Mouse (Mus musculus) cerebellum, postnatal 25 days (tissue): ENCODE results near the gene Gdf15.
"Not testable (repeated sequence)": the region's sequence is repeated elsewhere in the genome, so short reads cannot be mapped to it uniquely, and the experiment has no call there.

Experiments used
- DNase-seq, 2 experiments: peaks; one replicate each; pipeline ENCODE4 v3.0.0; 2021; ENCODE audit warnings: mixed read lengths in 2 of 2

Gene Gdf15

GRCm38 (mm10) chr8:70602139-70602811 is 30.0 kb downstream of the Gdf15 start:
- DNase-seq = no peak

- peak; percentile 77 to 92 for DNase-seq
Observed at GRCm38 (mm10) chr8:70601271-70601649, 31.0 kb downstream of the Gdf15 start.

DNA sequence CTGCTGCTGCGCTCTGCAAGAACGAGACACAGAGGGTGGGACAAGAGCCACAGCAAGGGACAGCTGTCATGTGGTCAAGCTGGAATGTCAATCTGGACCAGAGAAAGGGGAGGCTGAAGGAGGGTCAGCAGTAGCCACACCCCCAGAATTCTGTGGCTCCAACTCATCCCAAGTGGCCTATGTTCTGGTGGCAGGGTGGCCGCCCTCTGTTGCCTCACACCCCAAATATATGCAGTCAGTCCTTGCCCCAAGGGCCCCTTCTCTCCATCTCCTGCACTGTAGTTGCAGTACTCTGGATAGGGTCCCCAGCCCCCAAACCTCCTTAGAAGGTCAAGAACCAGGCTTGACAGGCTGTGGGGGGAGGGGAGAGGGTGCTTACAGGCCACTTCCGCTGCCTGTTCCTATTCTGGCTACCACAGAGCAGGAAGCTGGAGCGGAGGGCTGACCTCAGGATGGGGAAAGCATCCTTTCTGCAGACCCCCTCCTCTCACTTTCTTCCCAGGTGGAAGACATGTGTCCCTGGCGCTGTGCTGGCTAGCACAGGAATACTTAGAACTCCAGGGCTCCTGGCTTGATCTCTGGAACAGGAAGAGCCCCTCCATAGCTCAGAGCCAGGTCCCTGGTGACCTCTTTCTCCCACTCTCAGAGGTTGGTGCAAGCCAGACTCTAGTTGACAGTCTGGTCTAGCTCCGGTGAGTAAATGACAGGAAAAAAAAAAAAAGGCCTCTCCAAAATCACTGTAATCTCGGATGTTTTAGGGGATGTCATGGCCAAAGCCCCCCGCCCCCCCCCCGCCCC is 31.6 kb downstream of the Gdf15 start:
- peak; percentile 29 to 53 for DNase-seq

- peak in 1 of 2 experiments; percentile 20 for DNase-seq
Observed at GRCm38 (mm10) chr8:70599507-70600290, 32.6 kb downstream of the Gdf15 start.

GRCm38 (mm10) chr8:70598722-70599121 is 33.5 kb downstream of the Gdf15 start:
- DNase-seq = no peak

- DNase-seq = peak; percentile 93 to 94
Observed at GRCm38 (mm10) chr8:70598283-70598682, 34.0 kb downstream of the Gdf15 start.

- DNase-seq = peak; percentile 56 to 58
Observed at GRCm38 (mm10) chr8:70597417-70598272, 34.6 kb downstream of the Gdf15 start.

GRCm38 (mm10) chr8:70596775-70597416 is 35.4 kb downstream of the Gdf15 start:
- peak; percentile 75 to 83 for DNase-seq

DNA sequence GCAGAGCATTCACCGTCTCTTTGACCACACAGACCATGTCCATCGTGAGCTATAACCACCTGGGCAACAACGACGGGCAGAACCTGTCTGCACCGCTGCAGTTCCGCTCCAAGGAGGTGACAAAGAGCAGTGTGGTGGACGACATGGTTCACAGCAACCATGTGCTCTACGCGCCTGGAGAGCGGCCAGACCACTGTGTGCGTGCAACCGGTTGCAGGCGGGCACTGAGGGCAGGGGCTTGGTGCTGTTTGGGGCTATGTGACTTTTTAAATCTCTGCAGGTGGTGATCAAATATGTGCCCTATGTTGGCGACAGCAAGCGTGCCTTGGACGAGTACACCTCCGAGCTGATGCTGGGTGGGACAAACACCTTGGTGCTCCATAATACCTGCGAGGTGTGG is 36.0 kb downstream of the Gdf15 start:
- peak in 1 of 2 experiments; percentile 55 for DNase-seq

- no peak for DNase-seq
Observed at GRCm38 (mm10) chr8:70595811-70596210, 36.4 kb downstream of the Gdf15 start.

GRCm38 (mm10) chr8:70594621-70595564 is 37.4 kb downstream of the Gdf15 start:
- peak; percentile 71 for DNase-seq

GRCm38 (mm10) chr8:70593961-70594609 is 38.2 kb downstream of the Gdf15 start, which contains the start of gene Isyna1:
Gene Isyna1, plus strand, starts transcription at chr8:70594373.
- DNase-seq = peak; percentile 47 to 83

DNA sequence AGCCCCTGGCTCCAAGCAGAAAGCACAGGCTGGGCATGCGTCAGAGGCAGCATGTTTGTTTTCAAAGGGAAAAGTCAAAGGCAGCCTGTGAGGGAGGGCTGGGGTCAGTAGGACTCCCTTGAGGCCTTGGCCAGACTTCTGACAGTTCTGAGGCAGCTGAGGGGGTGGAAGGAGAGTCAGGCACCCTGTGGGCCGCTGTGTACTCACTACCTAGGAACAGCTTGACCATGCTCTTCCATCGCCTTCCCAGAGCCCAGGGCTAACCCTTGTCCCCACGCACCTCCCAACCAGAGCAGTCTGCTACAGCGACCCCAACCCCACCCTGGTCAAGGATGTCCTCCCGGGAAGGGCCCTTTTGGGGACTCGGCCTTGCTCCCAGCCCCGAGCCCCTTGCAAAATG is 39.1 kb downstream of the Gdf15 start:
- no peak for DNase-seq

GRCm38 (mm10) chr8:70591569-70591968 is 40.7 kb downstream of the Gdf15 start:
- no peak for DNase-seq

DNA sequence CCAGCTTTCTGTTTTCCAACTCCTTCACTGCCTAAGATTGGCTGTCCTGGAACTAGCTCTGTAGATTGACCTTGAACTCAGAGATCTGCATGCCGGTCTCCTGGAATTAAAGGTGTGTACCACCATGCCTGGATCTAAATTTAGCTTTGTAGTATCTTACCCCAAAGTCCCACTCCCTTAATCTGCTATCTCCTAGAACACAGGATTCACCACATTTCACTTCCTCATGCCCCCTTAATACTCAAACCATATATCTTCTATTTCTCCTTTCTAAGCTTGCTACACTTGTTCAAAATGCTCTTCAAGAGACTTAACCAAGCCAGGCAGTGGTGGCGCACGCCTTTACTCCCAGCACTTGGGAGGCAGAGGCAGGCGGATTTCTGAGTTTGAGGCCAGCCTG is 44.3 kb downstream of the Gdf15 start:
- not testable (repeated sequence) for DNase-seq

- peak; percentile 68 to 78 for DNase-seq
Observed at GRCm38 (mm10) chr8:70585258-70585652, 47.0 kb downstream of the Gdf15 start.

DNA sequence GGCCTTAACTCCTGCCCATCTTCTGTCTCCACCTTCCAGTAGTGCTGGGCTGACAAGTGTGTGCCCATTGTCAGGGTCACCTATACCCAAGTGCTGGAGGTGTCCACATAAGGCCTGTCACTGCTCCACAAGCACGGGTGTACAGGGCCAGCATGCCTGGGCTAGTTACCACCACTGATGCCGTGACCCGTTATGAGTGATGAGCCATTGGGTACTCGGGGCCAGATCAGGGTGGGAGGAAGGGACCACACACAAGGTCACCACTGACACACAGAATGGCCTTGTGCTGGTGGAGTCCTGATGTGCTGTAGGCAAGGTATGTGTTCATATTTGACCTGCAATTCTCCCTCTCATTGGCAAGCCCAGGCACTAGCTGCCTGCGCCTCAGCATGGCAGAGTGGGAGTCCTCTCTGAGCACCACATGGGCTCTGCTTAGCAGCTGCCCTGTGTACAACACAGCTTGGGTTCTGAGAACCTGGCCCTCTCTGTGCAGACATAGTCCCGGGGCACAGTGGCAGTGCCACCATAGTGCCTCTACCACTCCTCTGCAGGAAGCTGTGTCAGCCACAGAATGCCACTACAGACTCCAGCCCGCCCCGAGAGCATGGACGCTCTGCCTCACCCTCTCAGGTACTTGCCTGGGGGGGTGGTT is 47.5 kb downstream of the Gdf15 start:
- DNase-seq = peak in 1 of 2 experiments; percentile 34

DNA sequence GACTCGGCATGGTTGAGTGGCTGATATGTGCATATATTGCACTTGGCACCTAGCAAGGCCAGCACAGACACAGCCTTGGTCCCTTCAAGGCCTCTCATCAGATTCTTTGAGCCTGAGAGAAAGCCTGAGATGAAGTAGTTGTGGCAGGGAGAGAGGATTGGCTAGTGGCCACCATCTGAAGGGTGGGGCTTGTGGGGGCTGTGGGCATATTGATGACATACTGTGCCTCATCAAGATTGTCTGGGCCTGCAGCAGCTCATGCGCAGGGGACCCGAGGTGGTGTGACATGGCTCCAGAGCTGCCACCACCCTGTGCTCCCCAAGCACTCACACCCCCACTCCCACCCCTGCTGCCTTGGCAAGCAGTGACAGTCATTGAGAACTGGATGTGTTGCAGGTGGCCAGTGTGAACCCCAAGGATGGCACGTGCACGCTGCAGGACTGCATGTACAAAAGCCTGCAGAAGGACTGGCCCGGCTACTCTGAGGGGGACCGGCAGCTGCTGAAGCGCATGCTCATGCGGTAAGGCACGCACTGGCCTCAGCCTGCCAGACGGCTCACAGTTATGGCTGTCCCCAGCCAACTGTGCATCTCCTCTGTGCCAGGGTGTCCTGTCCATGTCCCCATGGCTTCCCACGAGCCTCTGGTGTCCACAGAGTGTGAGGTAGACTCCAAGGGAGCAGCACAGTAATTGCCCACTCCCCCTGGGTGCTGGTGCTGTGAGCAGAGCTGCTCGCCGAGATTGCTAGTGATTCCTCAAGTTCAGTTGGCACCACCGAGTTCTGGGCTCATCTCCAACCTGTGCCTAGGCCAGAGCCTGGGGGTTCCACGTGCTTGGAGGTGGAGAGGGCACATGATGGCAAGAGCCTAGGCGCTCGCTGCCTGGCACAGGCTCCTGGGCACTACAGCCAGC is 48.5 kb downstream of the Gdf15 start:
- DNase-seq = peak; percentile 84 to 85
